Mouse (Mus musculus) stomach, postnatal 0 days (tissue): ENCODE results near the gene Ddx1.

Experiments used
- CTCF ChIP-seq: IDR thresholded peaks from 2 replicates; pipeline ENCODE4 v1.5.1; 2016; ENCODE audit warnings: antibody characterized with exemption, low read depth, mild to moderate bottlenecking, moderate library complexity
- EP300 ChIP-seq: optimal IDR thresholded peaks from 2 replicates; pipeline ENCODE3; 2016; ENCODE audit warnings: antibody characterized with exemption

DNA sequence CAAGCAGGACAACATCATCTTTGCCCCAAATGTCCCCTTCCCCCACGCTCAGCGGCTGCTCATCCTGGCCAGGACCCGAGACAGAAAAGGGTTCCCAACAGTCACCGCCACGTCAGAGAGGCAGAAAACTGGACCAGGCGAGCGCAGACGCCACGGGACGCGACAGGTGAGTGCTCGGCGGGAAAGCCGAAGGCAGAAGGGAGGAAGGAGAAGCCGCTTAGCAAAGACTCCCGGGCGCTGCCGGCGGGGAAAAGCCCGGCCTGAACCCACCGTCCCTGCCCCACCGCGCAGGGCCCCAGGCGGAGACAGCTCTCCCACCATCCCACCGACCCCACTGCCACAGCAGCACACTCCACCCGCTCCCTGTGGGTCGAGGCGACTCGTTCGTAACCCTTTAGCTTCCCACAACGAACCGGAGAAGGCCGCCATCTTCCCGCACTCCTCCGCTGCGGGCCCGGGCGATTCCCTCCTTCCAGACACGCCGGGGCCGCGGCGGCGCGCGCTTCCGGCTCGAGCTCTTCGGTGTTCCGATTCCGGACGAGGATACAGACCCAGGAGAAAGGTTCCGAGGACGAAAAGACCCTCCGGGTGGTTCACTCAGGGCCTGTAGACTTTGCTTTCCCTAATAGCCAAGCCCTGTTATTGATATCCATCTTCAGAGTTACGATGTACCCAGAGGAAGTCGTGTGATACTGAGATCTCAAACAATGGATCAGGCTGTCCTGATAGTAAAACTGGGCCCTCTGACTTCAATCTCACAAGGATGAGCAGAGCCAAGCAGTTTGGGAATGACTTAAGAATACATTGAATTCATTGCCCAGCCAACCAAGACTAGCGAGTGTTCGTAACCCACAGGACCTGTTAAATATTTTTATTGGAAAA is at the start of gene Ddx1:
- TF ChIP-seq CTCF: no peak
- no peak for TF ChIP-seq EP300
